Mouse (Mus musculus) common myeloid progenitor, adult 5-6 weeks (primary cell): ENCODE results near the gene Fgr. TPM values are rescaled to one million over a fixed set of nuclear protein-coding genes. Genes with fewer than 3 reads are reported as not detected.

Source experiments
- ATAC-seq: replicated peaks from 2 replicates; pipeline ENCODE4 v1.8.0; 2016; ENCODE audit warnings: low read depth, mild to moderate bottlenecking, moderate TSS enrichment, inconsistent platforms; ENCODE audit not compliant: poor library complexity, severe bottlenecking
- total RNA-seq: library from RNA; stranded (forward); fragments of 200-1000, 187-1606 nt; gene quantifications from 2 replicates; pipeline ENCODE4 v1.2.3, GENCODE M21; 2017

Gene Fgr
- total RNA-seq, 1 experiment from 2014 or later, result 0.96 TPM

DNA sequence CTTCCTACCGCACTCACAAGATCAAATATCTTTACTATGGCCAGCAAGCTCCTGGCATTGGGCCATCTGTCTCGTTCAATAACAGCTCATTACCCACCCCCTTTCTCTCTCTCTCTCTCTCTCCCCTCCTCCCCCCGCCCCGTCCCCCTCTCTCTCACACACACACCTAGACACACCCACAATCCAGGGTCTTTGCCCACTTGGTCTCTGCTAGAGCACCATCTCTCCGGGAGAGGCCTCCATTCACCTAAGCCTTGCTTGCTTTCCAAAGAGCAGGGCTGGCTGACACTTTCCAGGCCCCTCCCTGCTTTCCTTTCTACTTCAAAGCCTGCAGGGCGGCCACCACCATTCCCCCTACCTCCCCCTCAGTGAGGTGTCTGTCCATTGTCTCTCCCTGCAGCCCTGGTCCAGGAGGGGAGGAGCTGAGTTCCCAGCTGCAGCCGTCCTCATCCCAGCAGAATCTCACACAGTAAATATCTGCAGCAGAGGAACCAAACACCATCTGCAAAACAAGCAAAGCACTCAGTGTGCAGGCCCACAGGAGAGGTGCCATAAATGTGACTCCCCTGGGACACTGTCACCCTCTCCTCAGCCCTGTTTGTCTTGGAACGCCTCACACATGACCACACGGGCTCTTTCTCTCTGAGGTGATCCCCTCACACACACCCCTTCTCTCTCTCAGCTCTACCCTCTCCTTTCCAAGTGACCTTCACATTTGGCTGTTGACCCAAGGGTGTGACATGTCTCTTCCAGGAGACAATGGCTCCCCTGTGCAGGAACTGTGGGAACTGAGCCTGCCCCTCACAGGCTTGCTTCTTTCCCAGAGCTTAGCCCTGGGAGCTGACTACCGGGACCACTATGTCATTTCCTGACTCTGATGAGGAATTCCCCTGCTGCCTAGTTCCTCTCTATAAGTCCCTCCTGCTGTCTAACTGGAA, 14.9 kb upstream of the Fgr start:
- ATAC-seq, result no peak

DNA sequence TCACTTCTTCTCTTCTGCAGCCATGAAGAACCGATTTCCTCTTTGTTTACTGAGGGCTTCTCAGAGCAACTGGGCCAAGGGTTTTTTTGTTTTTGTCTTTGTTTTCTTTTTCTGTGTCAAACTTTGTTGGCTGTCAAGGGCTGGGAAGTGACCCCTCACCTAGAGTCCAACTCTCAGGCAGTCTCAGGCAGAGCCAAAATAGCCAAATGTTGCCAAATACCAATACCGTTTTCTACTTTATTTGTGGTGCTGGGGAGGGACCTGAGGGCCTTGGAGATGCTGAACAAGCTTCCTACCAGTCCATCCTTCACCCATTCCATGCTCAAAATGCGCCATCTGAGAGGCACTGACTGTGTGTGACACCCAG, 14.2 kb upstream of the Fgr start:
- no peak for ATAC-seq

DNA sequence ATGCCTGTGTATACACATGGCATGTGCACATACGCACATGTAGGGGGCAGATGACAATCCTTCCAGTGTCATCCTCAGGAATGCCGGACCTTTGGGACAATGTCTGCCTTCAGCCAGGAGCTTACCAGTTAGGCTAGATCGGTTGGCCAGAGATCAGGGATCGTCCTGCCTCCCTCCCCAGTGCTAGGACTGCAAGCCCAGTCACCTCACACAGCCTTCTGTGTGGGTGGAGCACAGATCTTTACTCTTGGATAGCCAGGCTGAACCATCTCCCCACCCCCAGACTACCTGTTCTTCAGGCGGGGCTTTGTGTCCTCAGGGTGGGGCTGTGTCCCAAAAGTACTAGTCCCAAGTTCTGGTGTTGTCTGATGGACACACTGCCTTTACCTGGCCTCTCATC, 13.6 kb upstream of the Fgr start:
- ATAC-seq, result no peak

DNA sequence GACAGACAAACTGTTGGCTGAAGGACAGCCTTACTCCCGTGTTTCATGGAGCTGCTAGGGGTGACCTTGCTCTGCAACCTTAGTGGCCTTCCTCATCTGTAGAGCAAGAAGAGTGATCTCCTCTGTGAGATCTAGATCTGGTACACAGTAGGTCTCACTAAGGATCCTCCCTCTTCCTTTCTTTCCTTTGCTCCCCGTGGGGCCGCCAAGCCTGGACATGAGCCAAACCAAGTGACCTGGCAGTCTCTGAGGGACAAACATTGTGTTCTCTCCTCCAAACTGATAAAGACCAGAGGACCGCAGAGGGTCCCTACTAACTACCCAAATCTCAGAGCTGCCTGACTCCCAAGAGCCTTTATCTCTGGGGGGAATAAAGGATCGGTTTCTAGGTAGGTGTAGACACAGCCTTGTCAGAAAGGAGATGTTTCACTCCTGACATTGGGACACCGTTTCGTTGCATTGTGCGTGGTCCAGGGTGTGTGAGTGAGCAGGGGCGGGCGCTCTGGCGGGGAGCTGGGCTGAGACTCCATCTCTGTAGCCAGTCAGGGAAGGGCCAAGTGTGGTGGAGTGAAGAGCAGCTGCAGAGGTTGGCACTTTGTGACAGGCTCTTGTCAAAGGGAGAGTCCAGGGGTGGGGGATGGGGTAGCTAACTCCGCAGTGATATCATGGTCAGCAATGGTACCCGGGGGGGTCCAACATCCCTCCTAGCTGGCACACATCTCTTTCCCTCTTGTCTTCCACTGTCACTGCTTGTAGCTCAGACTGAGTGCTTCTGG, 12.8 kb upstream of the Fgr start:
- ATAC-seq, result peak; percentile 52

DNA sequence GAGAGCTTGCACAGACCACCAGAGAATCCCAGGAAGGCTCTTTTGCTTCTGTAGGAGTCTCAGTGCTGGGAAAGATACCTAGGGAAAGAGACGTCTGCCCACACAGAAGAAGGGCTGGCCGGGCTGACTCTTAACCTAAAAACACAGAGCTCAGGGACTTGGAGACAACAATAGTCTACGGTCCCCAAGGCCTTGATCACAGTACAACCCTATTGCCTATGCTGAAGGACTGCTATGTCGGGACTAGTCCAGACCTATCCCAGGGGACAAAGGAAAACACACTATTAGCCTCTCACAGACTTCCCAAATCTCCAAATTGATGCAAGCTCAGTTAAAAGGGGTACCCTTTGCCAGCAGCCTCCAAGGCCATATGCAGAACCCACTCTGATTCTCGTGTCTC, 12.0 kb upstream of the Fgr start:
- no peak for ATAC-seq

DNA sequence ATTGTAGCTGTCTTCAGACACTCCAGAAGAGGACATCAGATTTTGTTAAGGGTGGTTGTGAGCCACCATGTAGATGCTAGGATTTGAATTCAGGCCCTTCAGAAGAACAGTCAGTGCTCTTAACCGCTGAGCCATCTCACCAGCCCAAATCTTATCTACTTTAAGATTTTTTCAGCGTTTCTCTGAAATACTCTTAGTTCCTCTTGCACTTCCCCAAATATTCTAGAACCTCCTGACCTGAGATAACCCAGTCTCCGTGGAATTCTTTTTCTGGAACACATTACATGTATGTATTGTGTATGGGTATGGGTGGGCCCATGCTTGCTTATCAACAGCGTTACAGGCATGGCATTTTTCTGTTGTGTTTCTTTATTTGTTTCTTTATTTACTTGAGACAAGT, 11.3 kb upstream of the Fgr start:
- ATAC-seq, result no peak

DNA sequence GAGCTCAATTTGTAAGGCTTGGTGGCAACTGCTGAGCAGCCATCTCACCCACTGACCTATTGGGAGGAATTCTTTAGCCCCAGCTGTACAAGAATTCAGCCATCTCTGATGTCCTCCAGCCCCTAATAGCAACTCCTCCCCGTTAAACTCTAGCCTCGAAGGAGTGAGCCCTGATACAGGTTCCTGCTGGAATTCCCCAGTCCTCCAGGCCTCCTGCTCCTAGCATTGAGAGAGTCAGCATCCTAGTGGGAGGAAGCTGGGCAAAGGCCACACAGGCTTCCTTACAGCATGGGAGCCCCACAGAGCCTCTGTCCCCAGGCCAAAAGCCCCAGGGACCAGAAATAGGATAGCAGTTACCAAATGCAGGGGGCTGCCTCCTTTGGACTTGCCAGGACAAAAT, 10.5 kb upstream of the Fgr start:
- ATAC-seq, result no peak

DNA sequence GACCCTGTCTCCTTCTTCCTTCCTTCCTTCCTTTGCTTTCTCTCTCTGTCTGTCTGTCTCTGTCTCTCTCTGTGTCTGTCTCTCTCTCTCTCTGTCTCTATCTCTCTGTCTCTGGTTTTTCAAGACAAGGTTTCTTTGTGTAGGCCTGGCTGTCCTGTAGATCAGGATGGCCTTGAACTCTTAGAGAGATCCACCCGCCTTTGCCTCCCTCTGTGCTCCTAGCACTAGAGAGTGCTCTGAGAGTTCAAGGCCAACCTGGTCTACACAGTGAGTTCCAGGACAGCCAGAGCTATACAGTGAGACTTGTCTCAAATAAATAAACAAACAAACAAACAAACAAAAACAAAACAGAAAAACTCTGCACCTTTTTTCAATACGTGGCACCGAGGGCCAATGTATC, 9.8 kb upstream of the Fgr start:
- ATAC-seq, result no peak

DNA sequence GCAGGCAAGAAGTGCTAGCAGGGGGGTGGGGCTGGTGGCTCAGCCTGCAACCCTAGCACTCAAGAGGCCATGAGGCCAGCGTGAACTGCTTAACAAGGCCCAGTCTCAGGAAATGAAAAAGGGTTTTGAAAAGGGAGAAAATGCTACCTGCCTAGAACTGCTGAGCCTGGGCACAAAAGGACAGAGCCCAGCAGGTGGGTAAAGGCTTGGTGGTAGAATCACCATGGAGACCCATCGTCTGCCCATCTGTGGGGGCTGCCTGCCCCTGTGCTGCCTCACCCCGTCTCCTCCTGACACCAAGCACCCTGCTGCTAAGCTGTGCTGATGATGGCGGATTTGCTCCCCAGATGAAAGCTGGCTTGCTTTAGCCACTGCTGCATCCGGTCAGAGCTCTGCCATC, 9.4 kb upstream of the Fgr start:
- ATAC-seq, result no peak

DNA sequence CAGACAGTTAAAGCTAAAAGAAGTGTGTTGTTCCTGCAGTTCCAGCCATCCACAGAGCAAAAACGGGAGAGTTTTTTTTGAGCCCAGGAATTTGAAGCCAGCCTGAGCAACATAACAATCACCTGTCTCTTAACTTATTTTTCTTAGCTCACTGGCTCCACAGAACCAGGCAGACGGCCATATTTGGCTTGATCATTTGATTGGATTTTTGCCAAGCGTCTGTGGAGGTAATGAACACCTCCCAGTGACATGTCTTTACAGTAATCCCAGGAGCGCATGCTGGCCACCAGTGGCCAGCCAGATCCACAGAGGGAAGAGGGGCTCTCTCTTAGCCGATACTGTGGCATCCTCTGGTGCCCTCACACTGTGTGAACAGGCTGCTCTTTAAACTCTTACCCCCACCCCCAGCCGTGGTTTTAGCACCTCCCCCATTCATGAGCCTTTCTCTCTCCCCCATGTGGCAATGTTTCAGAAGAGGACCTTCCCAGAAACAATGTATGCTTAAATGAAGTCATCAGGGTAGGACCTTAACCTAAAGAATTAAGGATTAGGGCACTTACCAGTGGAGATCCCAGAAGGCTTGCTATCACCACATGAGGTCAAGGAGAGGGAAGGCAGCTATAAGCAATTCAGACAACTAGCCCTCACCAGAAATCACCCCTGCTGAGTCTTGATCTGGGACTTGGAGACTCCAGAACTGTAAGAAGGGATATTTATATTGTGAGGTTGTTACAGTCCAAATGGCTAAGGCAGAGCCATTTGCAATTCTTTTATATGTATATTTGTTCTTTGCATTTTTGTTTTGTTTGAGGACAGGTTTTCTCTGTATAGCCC, 5.6 kb upstream of the Fgr start:
- ATAC-seq, result no peak

DNA sequence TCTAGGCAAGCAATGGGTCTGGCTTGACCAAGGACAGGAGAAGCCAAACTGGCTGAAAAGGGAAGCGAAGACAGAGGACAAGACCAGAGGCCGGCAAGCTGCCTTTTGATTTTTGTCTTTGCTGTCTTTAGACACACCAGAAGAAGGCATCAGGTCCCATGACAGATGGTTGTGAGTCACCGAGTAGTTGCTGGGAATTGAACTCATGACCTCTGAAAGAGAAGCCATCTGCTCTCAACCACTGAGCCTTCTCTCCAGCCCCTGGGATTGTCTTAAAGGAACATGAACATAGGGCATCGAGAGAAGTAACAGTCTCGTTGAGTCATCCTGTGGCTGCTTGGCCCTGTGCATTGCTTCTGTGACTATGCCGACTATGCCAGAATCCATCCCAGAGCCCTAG, 2.3 kb upstream of the Fgr start:
- no peak for ATAC-seq

DNA sequence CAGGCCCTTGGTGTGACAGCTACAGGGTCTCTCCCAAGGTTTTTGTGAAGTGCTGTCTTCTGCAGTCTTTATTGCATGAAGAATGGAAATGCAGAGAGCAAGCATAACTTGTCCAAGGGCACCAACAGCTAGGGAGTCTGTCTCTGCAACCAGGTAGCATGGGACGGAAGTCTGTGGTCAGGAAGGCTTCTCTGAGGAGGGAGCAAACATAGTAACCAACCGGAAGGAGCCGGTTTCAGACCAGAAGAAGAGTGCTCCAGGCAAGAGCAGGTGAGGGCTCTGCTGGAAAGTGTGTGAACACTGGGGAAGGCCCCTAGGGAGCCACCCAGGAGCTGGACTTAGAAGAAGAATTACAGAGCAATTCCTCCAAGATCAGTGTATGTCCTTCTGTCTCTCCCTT, 1.8 kb upstream of the Fgr start:
- ATAC-seq, result no peak

DNA sequence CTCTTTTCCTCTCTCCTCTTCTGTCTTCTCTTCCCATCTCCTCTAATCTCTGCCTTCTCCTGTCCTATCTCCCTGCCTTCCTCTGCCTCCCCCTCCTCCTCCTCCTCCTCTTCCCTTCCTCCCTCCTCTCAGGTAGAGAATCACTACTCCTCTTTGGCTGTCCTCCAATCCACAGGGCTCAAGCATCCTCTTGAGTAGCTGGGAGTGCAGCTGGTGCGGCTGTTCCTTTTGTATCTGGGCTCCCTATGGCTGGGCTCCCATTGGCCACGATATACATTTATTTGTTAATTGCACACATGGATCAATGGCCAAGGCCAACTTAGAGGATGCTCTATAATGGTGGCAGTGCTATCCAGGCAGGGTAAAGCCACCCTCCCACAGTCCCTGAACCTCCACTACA, 1.3 kb upstream of the Fgr start:
- no peak for ATAC-seq

DNA sequence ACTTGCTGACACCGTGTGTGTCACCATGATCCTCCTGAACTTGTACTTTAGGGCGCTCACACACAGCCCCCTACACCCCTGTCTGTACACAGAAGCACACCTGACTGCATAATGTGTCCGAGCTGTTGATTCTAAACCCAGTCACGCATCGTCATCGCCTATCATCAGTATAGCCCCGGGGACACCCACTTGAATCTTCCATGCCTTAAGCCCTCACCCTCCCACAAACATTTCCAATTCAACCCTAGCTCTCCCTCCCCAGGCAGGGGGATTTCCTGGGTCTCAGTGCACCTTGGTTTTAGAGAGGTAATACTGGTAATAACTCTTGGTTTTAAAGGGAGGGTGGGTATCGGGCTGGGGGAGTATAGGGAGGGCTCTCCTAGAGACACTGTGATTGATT, 709 bp upstream of the Fgr start:
- ATAC-seq, result no peak

DNA sequence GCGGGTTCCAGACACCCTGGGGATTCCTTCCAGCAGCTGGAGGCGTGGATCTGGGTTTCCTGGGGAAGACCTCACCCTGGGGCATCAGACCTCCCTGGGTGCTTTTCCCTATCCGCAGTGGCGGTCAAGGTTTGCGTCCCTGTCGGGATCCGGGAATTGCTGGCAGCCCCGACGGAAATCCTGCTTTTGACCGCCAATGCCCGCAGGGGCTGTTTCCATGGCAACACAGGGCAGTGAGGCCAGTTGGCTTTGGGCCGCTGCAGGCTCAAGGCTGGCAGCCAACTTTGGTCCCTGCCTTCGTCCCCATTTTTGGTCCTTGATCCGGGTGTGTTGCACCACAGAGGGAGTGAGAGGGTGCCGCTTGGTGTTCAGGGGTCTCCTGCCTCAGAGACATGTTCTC, 1.0 kb downstream of the Fgr start:
- ATAC-seq, result 0 out of 2 replicates have a peak, but pooled peaks have one; percentile 7

DNA sequence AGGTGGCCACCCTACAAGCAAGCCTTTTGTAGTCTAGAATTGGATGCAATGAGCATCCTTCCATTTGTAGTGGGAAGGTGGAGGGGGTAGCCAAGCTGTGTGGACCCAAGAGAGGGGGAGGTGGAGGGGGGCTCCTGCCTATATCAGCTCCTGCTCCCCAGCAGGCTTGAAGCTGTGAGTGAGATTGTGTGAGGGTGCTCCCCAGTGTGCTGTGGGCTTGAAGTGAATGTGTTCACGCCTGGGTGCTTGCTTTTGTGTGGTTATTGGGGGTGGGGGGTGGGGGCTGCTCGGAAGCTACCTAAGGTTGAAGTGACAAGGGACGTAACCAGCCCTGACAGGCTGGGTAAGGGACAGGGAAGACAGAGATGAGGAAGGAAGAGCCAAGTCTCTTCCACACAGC, 1.9 kb downstream of the Fgr start:
- no peak for ATAC-seq

DNA sequence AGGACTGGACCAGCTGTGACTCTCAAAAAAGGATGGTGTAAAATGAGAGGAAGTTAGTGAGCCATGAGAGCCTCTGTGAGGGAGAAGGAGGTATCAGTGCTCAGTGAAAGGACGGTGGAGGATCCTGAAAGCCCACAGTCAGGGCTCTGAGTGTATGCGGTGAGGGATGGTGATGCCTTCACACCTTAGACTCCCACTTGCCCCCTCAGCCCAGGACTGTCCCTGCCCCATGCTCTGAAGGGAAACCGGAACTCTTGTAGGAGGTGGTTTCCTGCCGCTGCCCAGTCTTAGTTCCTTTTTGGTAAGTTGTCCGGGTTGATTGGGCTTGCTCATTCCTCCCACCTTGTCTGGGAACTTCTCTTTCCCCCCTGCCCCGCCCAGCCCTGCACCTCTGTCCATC, 2.8 kb downstream of the Fgr start:
- peak; percentile 66 for ATAC-seq

DNA sequence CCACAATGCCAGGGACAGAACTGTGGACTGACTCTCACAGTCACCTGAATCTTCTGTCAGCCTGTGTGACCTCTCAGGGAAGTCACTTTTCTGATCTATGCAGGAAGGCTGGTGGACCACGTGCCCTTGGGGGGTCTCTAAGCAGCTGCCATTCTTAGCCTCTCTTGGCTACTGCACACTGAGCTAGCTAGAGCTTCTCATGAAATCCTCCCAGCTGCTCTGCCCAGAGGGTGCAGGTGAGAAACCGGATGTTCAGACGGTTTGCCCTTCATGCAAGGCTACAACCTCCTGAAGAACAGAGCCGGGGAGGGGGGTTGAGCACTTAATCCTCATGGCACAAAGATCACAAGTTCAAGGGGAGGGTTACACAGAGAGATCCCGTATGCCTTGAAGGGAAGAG, 3.7 kb downstream of the Fgr start:
- ATAC-seq, result no peak

DNA sequence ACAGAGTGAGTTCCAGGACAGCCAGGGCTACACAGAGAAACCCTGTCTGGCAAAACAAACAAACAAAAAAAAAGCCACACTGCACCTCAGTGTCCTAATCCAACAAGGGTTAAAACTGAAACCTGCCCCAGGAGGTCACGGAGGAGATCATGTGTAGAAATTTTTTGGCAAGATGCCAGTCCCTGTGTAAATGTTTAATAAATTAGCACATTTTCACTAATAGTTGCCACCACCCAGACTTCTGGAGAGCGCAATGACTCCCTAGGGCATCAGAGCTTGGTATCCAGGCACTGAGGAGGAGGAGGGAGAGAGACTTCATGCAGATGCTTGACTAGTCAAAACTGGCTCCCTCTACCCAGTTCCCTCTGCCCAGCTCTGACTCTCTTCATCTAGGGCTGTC, 5.3 kb downstream of the Fgr start:
- no peak for ATAC-seq

DNA sequence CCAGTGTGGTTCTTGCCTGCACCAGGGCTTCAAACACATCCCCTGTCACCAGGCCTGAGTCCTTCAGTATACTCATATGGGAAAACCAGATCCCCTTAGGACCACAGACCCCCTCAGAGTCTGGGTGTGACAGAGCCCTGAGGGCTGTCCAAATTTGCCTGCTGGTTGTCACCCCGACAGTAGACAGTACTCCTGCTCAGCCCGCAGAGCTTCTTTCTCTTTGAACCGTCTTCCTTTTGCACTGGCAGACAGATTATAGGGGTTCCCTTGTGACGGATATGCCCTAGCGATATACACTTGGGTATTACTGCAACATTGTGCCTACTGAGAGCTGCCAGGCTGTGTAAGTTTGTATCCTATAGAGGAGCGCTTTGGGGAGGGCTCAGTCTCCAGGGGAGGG, 7.7 kb downstream of the Fgr start:
- no peak for ATAC-seq

DNA sequence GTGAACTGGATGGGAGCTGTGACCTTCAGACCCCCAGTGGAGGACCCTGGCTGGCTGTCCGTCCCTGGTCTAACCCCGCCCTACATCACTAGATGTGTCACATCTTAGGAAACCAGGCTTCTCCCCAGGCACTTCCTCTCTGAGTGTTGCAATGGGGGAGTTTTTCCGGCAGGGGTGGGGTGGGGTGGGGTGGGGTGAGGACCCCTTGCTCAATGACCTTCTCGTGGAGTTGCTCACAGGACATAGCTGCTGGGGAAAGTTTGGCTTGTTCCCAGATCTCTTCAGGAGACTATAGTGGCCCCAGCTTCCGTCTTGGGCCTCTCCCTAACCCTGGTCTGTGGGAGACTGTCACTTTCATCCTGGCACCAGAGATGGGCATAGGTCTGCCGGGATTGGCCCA, 9.1 kb downstream of the Fgr start:
- peak; percentile 83 for ATAC-seq
